Mouse (Mus musculus) E14TG2a.4 (cell line): ENCODE data around the gene Dtd1.

Experiments used
- H3K27me3 ChIP-seq: 2 replicates; pipeline ENCODE4 v1.6.1; 2014; ENCODE audit warnings: low read length, control low read depth; ENCODE audit not compliant: insufficient read depth
- H3K36me3 ChIP-seq: 2 replicates; pipeline ENCODE4 v1.6.1; 2014; ENCODE audit warnings: low read length, control low read depth; ENCODE audit not compliant: insufficient read depth
- H3K4me1 ChIP-seq: replicated peaks from 2 replicates; pipeline ENCODE4 v1.6.1; 2014; ENCODE audit warnings: low read depth, low read length, control low read depth
- H3K4me3 ChIP-seq: replicated peaks from 2 replicates; pipeline ENCODE4 v1.5.1; 2014; ENCODE audit warnings: mild to moderate bottlenecking, low read length
- H3K9me3 ChIP-seq: 2 replicates; pipeline ENCODE4 v1.6.1; 2014; ENCODE audit warnings: low read length, control low read depth
- CTCF ChIP-seq: conservative IDR thresholded peaks from 2 replicates; pipeline ENCODE4 v1.5.1; 2014; ENCODE audit warnings: low read length
- NANOG ChIP-seq: IDR thresholded peaks from 2 replicates; pipeline ENCODE4 v1.6.1; 2014; ENCODE audit warnings: borderline replicate concordance, low read length, mixed read lengths
- POU5F1 ChIP-seq: IDR thresholded peaks from 2 replicates; pipeline ENCODE4 v1.6.1; 2014; ENCODE audit warnings: low read length, borderline replicate concordance

Gene Dtd1

DNA sequence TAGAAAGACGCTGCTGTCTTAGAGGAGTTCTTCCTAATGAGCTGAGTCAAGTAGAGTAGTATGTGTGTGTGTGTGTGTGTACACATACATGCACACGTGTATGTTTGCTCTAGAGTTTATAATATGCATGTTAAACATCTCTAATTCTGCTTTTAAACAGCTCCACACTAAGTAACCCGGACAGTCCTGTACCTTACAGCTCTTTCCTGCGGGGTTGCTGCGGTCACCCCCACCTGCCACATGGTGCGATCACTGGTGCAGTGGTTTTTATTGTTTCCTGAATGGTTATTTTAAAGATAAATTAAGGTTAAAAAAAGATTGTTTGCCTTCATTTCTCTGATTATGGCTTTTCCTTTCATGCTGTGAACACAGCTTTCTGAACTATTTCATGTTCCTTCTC is 153.9 kb downstream of the Dtd1 start:
- TF ChIP-seq CTCF = no peak
- TF ChIP-seq NANOG = no peak
- no peak for TF ChIP-seq POU5F1

DNA sequence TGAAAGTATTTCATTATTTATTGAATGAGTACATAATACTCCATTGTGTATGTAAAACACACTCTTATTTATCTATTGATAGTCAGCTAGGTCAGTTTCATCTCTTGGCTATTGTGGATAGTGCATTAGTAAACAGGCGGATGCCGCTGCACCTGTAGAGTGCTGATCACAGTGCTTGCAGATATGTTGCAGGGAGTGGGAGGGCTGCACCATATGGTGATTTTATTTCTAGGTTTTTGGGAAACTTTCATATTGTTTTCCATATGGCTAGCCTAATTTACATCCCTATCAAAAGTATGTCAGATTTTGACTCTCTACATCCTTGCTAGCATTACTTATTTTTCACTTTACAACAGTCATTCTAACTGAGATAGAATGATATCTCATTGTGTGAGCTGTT is 155.3 kb downstream of the Dtd1 start:
- Histone ChIP-seq H3K36me3 (peaks cover 4% of the 10 kb centered on the region; the same call in 1 of the 2 replicates), H3K4me1 (peaks cover 23% of the 10 kb centered on the region), H3K9me3 (no peaks in the 10 kb centered on the region), H3K4me3 (no peak overlapping the region), H3K27me3 (no peaks in the 10 kb centered on the region)
- no peak for TF ChIP-seq POU5F1
- TF ChIP-seq CTCF = no peak
- TF ChIP-seq NANOG = no peak

More for the DNA sequence above, 153.9 kb downstream of the Dtd1 start:
- Histone ChIP-seq H3K9me3 (no peaks in the 10 kb centered on the region), H3K36me3 (peaks cover 4% of the 10 kb centered on the region; the same call in 1 of the 2 replicates), H3K4me3 (no peak overlapping the region), H3K4me1 (peaks cover 9% of the 10 kb centered on the region), H3K27me3 (no peaks in the 10 kb centered on the region)

DNA sequence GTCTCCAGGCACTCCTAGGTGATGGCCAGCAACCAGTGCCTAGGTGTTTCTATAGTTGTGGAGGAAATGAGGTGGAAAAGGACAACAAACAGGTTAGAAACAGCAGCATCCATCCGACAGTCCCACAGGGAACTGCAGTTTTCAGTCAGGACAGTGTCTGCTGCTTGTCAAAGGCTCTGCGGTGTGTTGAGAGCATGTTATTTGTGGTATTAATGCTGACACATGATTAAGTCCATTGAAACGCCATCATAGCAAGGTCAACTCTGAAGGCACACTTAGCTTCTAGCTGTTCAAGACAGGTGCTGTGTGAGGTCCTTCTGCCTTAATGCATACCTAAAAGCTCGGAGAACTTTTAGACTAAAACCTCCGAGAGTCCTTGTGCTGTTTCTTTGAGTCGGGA is 161.0 kb downstream of the Dtd1 start:
- peaks cover 4% of the 10 kb centered on the region; the same call in 1 of the 2 replicates for H3K36me3 ChIP-seq
- H3K9me3 ChIP-seq = no peaks in the 10 kb centered on the region
- H3K4me3 ChIP-seq = no peak overlapping the region
- no peaks in the 10 kb centered on the region for H3K27me3 ChIP-seq
- TF ChIP-seq POU5F1 (no peak), NANOG (no peak), CTCF (no peak)
- peaks cover 30% of the 10 kb centered on the region for H3K4me1 ChIP-seq

DNA sequence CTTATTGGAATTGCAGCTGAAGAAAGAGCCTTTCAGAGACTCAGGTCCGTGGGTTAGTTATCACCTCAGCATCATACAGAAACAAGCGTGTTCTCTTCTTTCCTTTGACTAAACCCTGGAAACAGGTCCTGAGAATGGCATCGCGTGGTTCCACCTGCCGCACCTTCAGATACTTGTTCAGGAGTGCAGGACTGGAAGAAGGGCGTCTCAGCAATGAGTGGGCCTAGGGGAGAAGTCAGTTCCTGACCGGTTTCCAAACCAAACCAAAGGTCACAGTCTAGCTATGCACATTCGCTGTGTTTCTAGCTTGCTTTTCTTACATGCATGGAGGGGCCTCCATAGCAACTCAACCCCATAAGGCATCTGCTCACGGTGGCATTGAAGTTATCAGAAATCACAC is 164.0 kb downstream of the Dtd1 start:
- Histone ChIP-seq H3K4me3 (no peak overlapping the region), H3K27me3 (no peaks in the 10 kb centered on the region), H3K4me1 (peaks cover 20% of the 10 kb centered on the region), H3K9me3 (0 out of 2 replicates have a peak, but pooled peaks cover 5% of the 10 kb centered on the region), H3K36me3 (no peaks in the 10 kb centered on the region)
- TF ChIP-seq NANOG (no peak), CTCF (no peak), POU5F1 (no peak)

DNA sequence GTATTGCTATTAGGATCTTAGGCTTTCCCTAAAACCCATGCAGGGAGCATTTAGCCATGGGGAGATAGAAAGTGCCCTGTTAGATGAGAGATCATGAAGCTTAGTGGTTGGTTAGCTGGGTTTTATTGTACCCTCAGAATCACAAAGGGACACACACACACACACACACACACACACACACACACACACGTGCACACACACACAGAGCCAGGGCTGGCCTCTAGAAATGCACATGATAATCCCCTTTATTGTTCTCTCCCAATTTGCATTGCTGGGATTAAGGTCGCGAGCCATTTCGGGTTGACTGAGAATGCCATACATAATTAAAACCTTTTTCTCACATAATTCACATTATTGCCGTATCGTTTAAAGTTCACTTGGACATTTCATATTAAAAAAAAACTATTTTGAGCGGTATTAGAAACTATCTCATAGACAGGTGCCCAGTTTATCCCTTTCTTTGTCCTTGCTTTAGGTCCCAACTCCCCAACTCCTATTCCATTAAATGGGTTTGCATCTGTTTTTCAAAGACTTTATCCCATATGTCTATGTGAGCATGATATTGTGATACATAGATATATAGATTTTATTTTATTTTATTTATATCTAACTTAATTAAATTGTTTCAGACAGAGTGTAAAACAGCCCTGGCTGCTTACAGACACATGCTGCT is 164.6 kb downstream of the Dtd1 start:
- H3K36me3 ChIP-seq = no peaks in the 10 kb centered on the region
- no peaks in the 10 kb centered on the region for H3K27me3 ChIP-seq
- H3K9me3 ChIP-seq = 0 out of 2 replicates have a peak, but pooled peaks cover 5% of the 10 kb centered on the region
- no peak for TF ChIP-seq POU5F1
- TF ChIP-seq CTCF = no peak
- TF ChIP-seq NANOG = no peak
- H3K4me3 ChIP-seq = no peak overlapping the region
- H3K4me1 ChIP-seq = peaks cover 14% of the 10 kb centered on the region

DNA sequence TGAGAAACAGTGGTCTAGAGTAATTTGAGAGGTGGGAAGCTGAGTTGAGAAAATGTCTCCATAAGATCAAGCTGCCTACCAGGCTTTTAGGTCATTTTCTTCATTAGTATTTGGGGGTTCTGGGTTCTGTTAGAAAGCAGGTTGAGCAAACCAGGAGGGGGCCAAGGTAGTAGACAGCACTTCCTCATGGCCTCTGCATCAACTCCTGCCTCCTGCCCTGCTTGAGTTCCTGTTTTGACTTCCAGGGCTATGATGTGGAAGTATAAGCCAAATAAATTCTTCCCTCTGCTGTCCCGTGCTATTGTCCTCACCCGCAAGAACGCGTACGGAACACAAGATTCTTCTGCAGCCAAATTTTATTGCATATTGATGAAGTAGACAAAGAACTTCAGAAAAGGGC is 165.5 kb downstream of the Dtd1 start:
- H3K27me3 ChIP-seq = no peaks in the 10 kb centered on the region
- no peaks in the 10 kb centered on the region for H3K36me3 ChIP-seq
- no peak overlapping the region for H3K4me3 ChIP-seq
- 0 out of 2 replicates have a peak, but pooled peaks cover 6% of the 10 kb centered on the region for H3K4me1 ChIP-seq
- TF ChIP-seq POU5F1 = no peak
- 0 out of 2 replicates have a peak, but pooled peaks cover 5% of the 10 kb centered on the region for H3K9me3 ChIP-seq

DNA sequence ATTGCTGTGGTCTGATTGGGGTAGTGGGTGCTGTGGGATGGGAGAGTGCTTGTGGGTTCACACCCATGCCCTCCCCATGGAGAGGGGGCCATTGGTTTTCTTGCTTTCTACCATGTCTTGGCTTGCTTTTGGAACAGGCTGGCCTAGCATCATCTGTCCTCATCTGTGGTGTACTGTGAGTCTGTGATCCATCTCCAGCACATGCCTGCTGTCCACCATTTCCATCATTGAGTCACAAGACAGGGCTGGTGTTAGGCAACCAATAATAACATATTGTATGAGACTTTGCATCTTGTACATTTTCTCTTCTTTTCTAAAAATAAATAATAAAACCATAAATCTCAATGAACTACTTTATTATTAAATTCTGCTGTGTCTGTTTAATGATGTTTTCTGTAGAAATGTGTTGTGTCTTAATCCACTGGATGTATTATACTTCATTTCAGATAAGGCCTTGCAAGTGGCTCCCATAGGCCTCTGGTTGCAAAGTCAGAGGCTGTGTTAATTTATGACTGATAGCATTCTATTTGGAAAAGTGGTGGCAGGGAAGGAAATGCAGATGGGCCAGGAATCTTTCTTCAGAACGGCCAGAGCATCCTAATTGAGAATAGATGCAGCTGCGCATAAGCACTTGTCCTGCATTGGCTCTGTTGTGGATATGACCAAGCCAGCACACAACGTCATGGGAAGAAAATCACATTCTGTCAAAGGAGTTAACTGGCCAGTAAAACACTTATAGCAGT is 168.8 kb downstream of the Dtd1 start:
- Histone ChIP-seq H3K9me3 (0 out of 2 replicates have a peak, but pooled peaks cover 5% of the 10 kb centered on the region), H3K27me3 (no peaks in the 10 kb centered on the region), H3K36me3 (no peaks in the 10 kb centered on the region), H3K4me1 (0 out of 2 replicates have a peak, but pooled peaks cover 3% of the 10 kb centered on the region), H3K4me3 (no peak overlapping the region)
- TF ChIP-seq CTCF (no peak), POU5F1 (no peak), NANOG (no peak)

DNA sequence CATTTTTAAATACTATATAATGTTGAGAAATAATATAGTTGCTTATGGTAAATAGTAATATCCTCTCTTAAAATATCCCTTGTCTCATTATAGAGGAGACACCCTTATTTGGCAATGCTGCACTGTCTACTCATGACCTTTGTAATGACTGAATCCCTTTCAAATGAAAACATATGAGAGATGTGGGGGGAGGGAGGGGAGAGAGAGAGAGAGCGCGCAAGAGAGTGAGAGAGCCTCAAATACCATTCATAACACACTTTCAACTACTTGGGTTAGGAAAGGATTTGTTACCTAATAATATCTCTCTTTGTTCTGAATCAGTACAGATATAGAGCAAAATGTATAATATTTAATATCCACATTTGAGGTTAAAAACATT is 169.4 kb downstream of the Dtd1 start:
- Histone ChIP-seq H3K9me3 (0 out of 2 replicates have a peak, but pooled peaks cover 5% of the 10 kb centered on the region), H3K27me3 (no peaks in the 10 kb centered on the region), H3K4me3 (no peak overlapping the region), H3K4me1 (0 out of 2 replicates have a peak, but pooled peaks cover 3% of the 10 kb centered on the region), H3K36me3 (no peaks in the 10 kb centered on the region)
- TF ChIP-seq POU5F1 = no peak
- no peak for TF ChIP-seq CTCF
- no peak for TF ChIP-seq NANOG
